8 mouse cellular contexts compared by ENCODE assay signal in the genomic region with DNA sequence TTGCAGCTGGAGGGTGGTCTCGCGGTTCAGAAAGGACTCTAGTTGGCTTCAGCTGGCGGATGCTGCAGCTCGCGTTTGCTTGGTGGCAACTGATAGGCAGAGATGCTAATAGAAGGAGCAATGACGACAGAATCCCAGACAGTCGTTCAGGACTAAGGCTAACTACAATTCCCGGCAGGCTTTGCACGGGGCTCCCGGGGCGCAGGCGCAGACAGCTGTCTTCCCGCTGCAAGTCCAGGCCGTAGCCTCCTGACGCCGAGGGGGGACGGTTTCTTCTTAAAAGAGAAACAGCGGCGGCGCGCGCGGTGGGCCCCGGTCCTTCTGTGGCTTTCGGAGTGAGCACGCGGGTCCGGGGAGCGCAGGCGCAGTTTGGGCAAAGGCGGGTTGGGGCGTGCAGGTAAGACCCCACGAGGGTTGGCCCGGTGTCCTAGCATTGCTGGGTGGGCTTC. TPM values are rescaled to one million over a fixed set of nuclear protein-coding genes. Genes with fewer than 3 reads are reported as not detected.
DNase-seq lines count a peak whose midpoint lies in the region; ATAC-seq and TF ChIP-seq lines count a peak whose summit lies in the region.

Gene Zfp692, plus strand, starts transcription at position 210 of the 449 bp plus-strand sequence.

- peak; percentile 81 for ATAC-seq in forebrain, embryonic 12.5 days (ENCODE audit: low FRiP score)
- ATAC-seq in heart, postnatal 0 days (ENCODE audit: insufficient read depth, low read depth), result peak; percentile 61
- ATAC-seq in liver, postnatal 0 days, result peak; percentile 66
- peak; percentile 86 for ATAC-seq in neural tube, embryonic 14.5 days (ENCODE audit: low read depth)

- H3K4me3 ChIP-seq in CH12.LX (replicated peaks in 1 of 3; ENCODE audit: low read depth in 2 of 3, low read length in 2 of 3, poor library complexity in 1 of 3), result peak within 1 kb of the TSS; percentile 60 to 62 (median 62)
- peak within 1 kb of the TSS; percentile 50 for H3K4me3 ChIP-seq in forebrain, embryonic 12.5 days (replicated peaks)
- H3K4me3 ChIP-seq in heart, postnatal 0 days (ENCODE audit: low read depth, low read length), result peak within 1 kb of the TSS; percentile 45
- peak within 1 kb of the TSS; percentile 55 for H3K4me3 ChIP-seq in liver, postnatal 0 days (ENCODE audit: low read depth, low read length)
- H3K4me3 ChIP-seq in neural tube, embryonic 14.5 days (ENCODE audit: low read depth, low read length), result peak within 1 kb of the TSS; percentile 45

- DNase-seq in CH12.LX (ENCODE audit: extremely low read depth), result peak; percentile 98
- DNase-seq in c-Kit-positive CD71-positive TER-119-negative erythroid progenitor cells, embryonic 14.5 days (ENCODE audit: low read depth), result peak; percentile 87
- peak; percentile 94 for DNase-seq in heart, postnatal 0 days (ENCODE audit: low spot score)
- DNase-seq in large intestine, adult 2 months (ENCODE audit: low read depth, low spot score), result no peak
- DNase-seq in liver, postnatal 0 days, result peak; percentile 93
- DNase-seq in testis, postnatal 10 days (ENCODE audit: low spot score), result peak; percentile 95

- TF ChIP-seq CTCF in CH12.LX (conservative IDR thresholded peaks at IDR 0.05 in 1 of 2, IDR thresholded peaks at IDR 0.05 in 1 of 2; ENCODE audit: low read depth in 2 of 2, low read length in 2 of 2), result no peak
- no peak for TF ChIP-seq CTCF in heart, postnatal 0 days (IDR thresholded peaks at IDR 0.05; ENCODE audit: low read depth)
- no peak for TF ChIP-seq CTCF in liver, postnatal 0 days (IDR thresholded peaks at IDR 0.05; ENCODE audit: low read depth)

- dilution Hi-C loops in CH12.LX (cut with MboI; ENCODE audit: extremely low pct_ligation_motif_present, extremely low pct_unique_long_range_greater_than_20kb, low sequenced_read_pairs), result no loop called here

- under 1% methylated on average over 34 of the region's 34 CpGs for WGBS in forebrain, embryonic 12.5 days
- WGBS in heart, postnatal 0 days, result under 1% methylated on average over 34 of the region's 34 CpGs
- WGBS in large intestine, adult 2 months, result under 1% methylated on average over 34 of the region's 34 CpGs
- WGBS in liver, postnatal 0 days (ENCODE audit: insufficient replicate concordance), result under 1% methylated on average over 34 of the region's 34 CpGs
- under 1% methylated on average over 34 of the region's 34 CpGs for WGBS in neural tube, embryonic 14.5 days

- TF ChIP-seq POLR2A in CH12.LX (IDR thresholded peaks at IDR 0.05; ENCODE audit: low read depth, low read length), result peak; percentile 54

- H3K9ac ChIP-seq in CH12.LX (ENCODE audit: insufficient read depth, low read depth), result peak within 1 kb of the TSS; percentile 56
- H3K9ac ChIP-seq in forebrain, embryonic 12.5 days, result peak within 1 kb of the TSS; percentile 70
- peak within 1 kb of the TSS; percentile 38 for H3K9ac ChIP-seq in heart, postnatal 0 days (replicated peaks; ENCODE audit: low read depth, low read length)
- H3K9ac ChIP-seq in liver, postnatal 0 days (replicated peaks), result peak within 1 kb of the TSS; percentile 65
- H3K9ac ChIP-seq in neural tube, embryonic 14.5 days (replicated peaks; ENCODE audit: low read depth, low read length), result peak within 1 kb of the TSS; percentile 60

- H3K27me3 ChIP-seq in CH12.LX (replicated peaks), result no peaks in the 10 kb centered on the region
- peaks cover 3% of the 10 kb centered on the region; the same call in 1 of the 2 replicates for H3K27me3 ChIP-seq in forebrain, embryonic 12.5 days
- H3K27me3 ChIP-seq in heart, postnatal 0 days (ENCODE audit: control insufficient read depth, insufficient read depth, low read length), result no peaks in the 10 kb centered on the region
- no peaks in the 10 kb centered on the region for H3K27me3 ChIP-seq in liver, postnatal 0 days (ENCODE audit: insufficient read depth, low read length)
- H3K27me3 ChIP-seq in neural tube, embryonic 14.5 days (ENCODE audit: control insufficient read depth, insufficient read depth, low read length), result no peaks in the 10 kb centered on the region

- TF ChIP-seq EP300 in CH12.LX (IDR thresholded peaks at IDR 0.05; ENCODE audit: low read length), result no peak
- TF ChIP-seq EP300 in heart, postnatal 0 days (IDR thresholded peaks at IDR 0.05; ENCODE audit: low read depth), result no peak
- no peak for TF ChIP-seq EP300 in liver, postnatal 0 days (IDR thresholded peaks at IDR 0.05; ENCODE audit: low read depth)

- in situ Hi-C loops in CH12.LX (cut with MboI; ENCODE audit: low pct_ligation_motif_present, low pct_unique_long_range_greater_than_20kb, low sequenced_read_pairs), result loop anchor here (10.0 kb wide), 2 partner anchors 122 to 352 kb away; no protein-coding TSS in a partner anchor

- H3K79me2 ChIP-seq in CH12.LX (replicated peaks; ENCODE audit: control insufficient read depth, extremely low read depth, insufficient read depth, poor library complexity, severe bottlenecking), result no peaks in the 10 kb centered on the region

- H3K27ac ChIP-seq in CH12.LX (ENCODE audit: insufficient read depth, low read depth), result no peak within 1 kb of the TSS
- peak within 1 kb of the TSS; percentile 67 for H3K27ac ChIP-seq in forebrain, embryonic 12.5 days
- no peak within 1 kb of the TSS for H3K27ac ChIP-seq in heart, postnatal 0 days (ENCODE audit: low read depth)
- peak within 1 kb of the TSS; percentile 37 for H3K27ac ChIP-seq in liver, postnatal 0 days (ENCODE audit: low read depth)
- H3K27ac ChIP-seq in neural tube, embryonic 14.5 days (ENCODE audit: low read depth, low read length), result peak within 1 kb of the TSS; percentile 66

- H3K36me3 ChIP-seq in CH12.LX (replicated peaks in 1 of 2; ENCODE audit: control insufficient read depth in 1 of 2, insufficient read depth in 1 of 2, low read length in 1 of 2), result peaks cover 3 to 33% of the 10 kb centered on the region in 2 experiments
- peaks cover 19% of the 10 kb centered on the region for H3K36me3 ChIP-seq in forebrain, embryonic 12.5 days (replicated peaks)
- H3K36me3 ChIP-seq in heart, postnatal 0 days (replicated peaks; ENCODE audit: control insufficient read depth, insufficient read depth, low read length), result no peaks in the 10 kb centered on the region
- peaks cover 4% of the 10 kb centered on the region; the same call in 1 of the 2 replicates for H3K36me3 ChIP-seq in liver, postnatal 0 days (replicated peaks; ENCODE audit: insufficient read depth, low read length)
- 0 out of 2 replicates have a peak, but pooled peaks cover 5% of the 10 kb centered on the region for H3K36me3 ChIP-seq in neural tube, embryonic 14.5 days (ENCODE audit: control insufficient read depth, insufficient read depth, low read length)

- peaks cover 8 to 24% of the 10 kb centered on the region in 2 experiments for H3K4me1 ChIP-seq in CH12.LX (ENCODE audit: control insufficient read depth in 1 of 2, insufficient read depth in 2 of 2)
- peaks cover 18% of the 10 kb centered on the region for H3K4me1 ChIP-seq in forebrain, embryonic 12.5 days
- peaks cover 11% of the 10 kb centered on the region for H3K4me1 ChIP-seq in heart, postnatal 0 days (ENCODE audit: control insufficient read depth, insufficient read depth)
- H3K4me1 ChIP-seq in liver, postnatal 0 days (ENCODE audit: insufficient read depth), result peaks cover 17% of the 10 kb centered on the region
- H3K4me1 ChIP-seq in neural tube, embryonic 14.5 days (ENCODE audit: control insufficient read depth, insufficient read depth, low read length), result peaks cover 13% of the 10 kb centered on the region

- no peaks in the 10 kb centered on the region for H3K9me3 ChIP-seq in CH12.LX (replicated peaks; ENCODE audit: low read length)
- H3K9me3 ChIP-seq in forebrain, embryonic 12.5 days, result no peaks in the 10 kb centered on the region
- H3K9me3 ChIP-seq in heart, postnatal 0 days (replicated peaks; ENCODE audit: control insufficient read depth, low read length), result no peaks in the 10 kb centered on the region
- no peaks in the 10 kb centered on the region for H3K9me3 ChIP-seq in liver, postnatal 0 days (ENCODE audit: low read length)
- H3K9me3 ChIP-seq in neural tube, embryonic 14.5 days (ENCODE audit: control insufficient read depth, low read length), result no peaks in the 10 kb centered on the region

- TF ChIP-seq RAD21 in CH12.LX (IDR thresholded peaks at IDR 0.05; ENCODE audit: low read depth, low read length), result no peak

- peak within 1 kb of the TSS; percentile 75 for H3K4me2 ChIP-seq in CH12.LX (ENCODE audit: insufficient read depth, low read depth, poor library complexity, severe bottlenecking)
- peak within 1 kb of the TSS; percentile 92 for H3K4me2 ChIP-seq in forebrain, embryonic 12.5 days
- H3K4me2 ChIP-seq in heart, postnatal 0 days (ENCODE audit: low read depth, low read length), result peak within 1 kb of the TSS; percentile 83
- peak within 1 kb of the TSS; percentile 93 for H3K4me2 ChIP-seq in liver, postnatal 0 days (ENCODE audit: low read depth, low read length)
- peak within 1 kb of the TSS; percentile 70 for H3K4me2 ChIP-seq in neural tube, embryonic 14.5 days (ENCODE audit: low read depth, low read length)

TF ChIP-seq in CH12.LX, 34 proteins besides CTCF, POLR2A, EP300 and RAD21 (continues in another document):
- TF ChIP-seq KAT2A (IDR thresholded peaks at IDR 0.05; ENCODE audit: insufficient replicate concordance, low read length), result peak; percentile 95
- TF ChIP-seq PAX5 (IDR thresholded peaks at IDR 0.05; ENCODE audit: low read length), result no peak
- peak; percentile 61; the same call in 1 of the 2 replicates for TF ChIP-seq MYC (IDR thresholded peaks at IDR 0.05; ENCODE audit: low read depth, low read length)
- TF ChIP-seq ZC3H11A (IDR thresholded peaks at IDR 0.05; ENCODE audit: low read depth, low read length), result peak; percentile 67
- TF ChIP-seq ZKSCAN1 (IDR thresholded peaks at IDR 0.05; ENCODE audit: borderline replicate concordance, low read depth, low read length), result no peak
- TF ChIP-seq TCF12 (IDR thresholded peaks at IDR 0.05; ENCODE audit: low read depth, low read length), result peak; percentile 81
- TF ChIP-seq RCOR1 (conservative IDR thresholded peaks at IDR 0.05; ENCODE audit: low read depth, low read length), result no peak
- peak; percentile 45 for TF ChIP-seq ETS1 (conservative IDR thresholded peaks at IDR 0.05; ENCODE audit: low read depth, low read length)
- TF ChIP-seq ELF1 (IDR thresholded peaks at IDR 0.05; ENCODE audit: low read depth, low read length), result peak; percentile 82
- peak; percentile 73 for TF ChIP-seq MEF2A (IDR thresholded peaks at IDR 0.05; ENCODE audit: borderline replicate concordance, low read depth, low read length)

RNA-seq across cellular contexts. Expression of gene Zfp692, which starts in this region (rescaled TPM):
- 14.7 and 18.7 TPM in 2 replicates for total RNA-seq in CH12.LX (2012; rRNA removed)
- 13.1 and 14.2 TPM in 2 replicates for total RNA-seq in CH12.LX (2014; rRNA removed)
- 17.6 and 17.7 TPM in 2 replicates for polyA plus RNA-seq in CH12.LX (2012; ENCODE audit: insufficient read length, low read depth)
- polyA plus RNA-seq in forebrain, embryonic 12.5 days (2016; fragmentation: Nextera tagmentation; extraction: Ambion mirVana), result 29.3 and 30.1 TPM in 2 replicates
- 8.2 and 12.6 TPM in 2 replicates for total RNA-seq in heart, postnatal 0 days (2014; rRNA removed; ENCODE audit: low replicate concordance)
- 4.9 and 5.0 TPM in 2 replicates for polyA plus RNA-seq in heart, postnatal 0 days (2015; fragmentation: Nextera tagmentation; extraction: Ambion mirVana)
- polyA plus RNA-seq in large intestine, adult 2 months (2012; rRNA removed), result 24.8 and 28.7 TPM in 2 replicates
- polyA plus RNA-seq in liver, postnatal 0 days (2015; fragmentation: Nextera tagmentation; extraction: Ambion mirVana), result 3.3 and 4.0 TPM in 2 replicates
- 18.9 and 22.0 TPM in 2 replicates for polyA plus RNA-seq in neural tube, embryonic 14.5 days (2014; fragmentation: Nextera tagmentation; extraction: Ambion mirVana)

Comparison
In these comparisons a context has a peak if more than half of its experiments do, and no peak if none do; other contexts are left out.
1. H3K27ac ChIP-seq: peak in forebrain, embryonic 12.5 days (single experiment), liver, postnatal 0 days (single experiment) and neural tube, embryonic 14.5 days (single experiment); none in CH12.LX (single experiment) and heart, postnatal 0 days (single experiment).
2. Peak in every context shown above with its lines, with median percentiles within 50 percentile points of each other: H3K4me2 ChIP-seq, H3K4me3 ChIP-seq, H3K9ac ChIP-seq and ATAC-seq.